Comparison of ENCODE assay signal across 10 mouse cellular contexts in the genomic region with DNA sequence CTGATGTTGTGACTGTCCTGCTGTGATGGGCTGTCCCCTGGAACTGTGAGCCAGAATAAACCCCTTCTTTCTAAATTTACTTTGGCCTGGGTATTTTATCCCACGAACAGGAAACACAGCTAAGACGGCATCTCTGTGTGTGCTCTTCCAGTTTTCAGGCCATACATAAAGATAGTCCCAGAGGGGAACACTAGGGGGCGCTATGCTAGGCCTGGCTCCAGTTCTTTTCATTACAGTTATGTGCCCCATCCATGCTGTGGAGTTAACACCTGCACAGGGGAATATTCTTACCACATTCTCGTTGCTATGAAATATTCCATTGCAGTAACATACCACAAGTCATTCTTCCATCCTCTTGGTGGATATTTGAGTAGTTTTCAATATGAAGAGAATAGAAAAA.
DNase-seq lines count a peak whose midpoint lies in the region; TF ChIP-seq lines count a peak whose summit lies in the region.
"Had no signal": no experiment of that assay in that cellular context is flagged by ENCODE, and none has a peak within 500 bp of the region (broad histone marks: within the 10 kb centered on the region; RNA-seq: fewer than 3 reads in every experiment).

No protein-coding gene starts in this region.

- no peaks in the 10 kb centered on the region for H3K27me3 ChIP-seq in E14TG2a.4 (ENCODE audit: insufficient read depth, low read length)
- H3K27me3 ChIP-seq: forebrain, embryonic 12.5 days had no signal

- peak; percentile 35 for TF ChIP-seq CTCF in left cerebral cortex, adult 2 months (IDR thresholded peaks at IDR 0.05)
- peak; percentile 70 for TF ChIP-seq CTCF in E14TG2a.4 (conservative IDR thresholded peaks at IDR 0.05; ENCODE audit: low read length)

- DNase-seq in left cerebral cortex, adult 2 months (ENCODE audit: extremely low spot score in 1 of 2, low spot score in 2 of 2): no peak
- DNase-seq in left cerebral cortex, postnatal 10 days (ENCODE audit: extremely low spot score in 1 of 2, low spot score in 2 of 2): no peak
- DNase-seq in A20 (ENCODE audit: low read depth, low spot score): peak; percentile 44
- peak; percentile 20 for DNase-seq in c-Kit-positive CD71-positive TER-119-positive erythroid progenitor cells, embryonic 14.5 days (ENCODE audit: low spot score)
- DNase-seq in ovary, postnatal 10 days (ENCODE audit: low spot score): no peak
- DNase-seq in right cerebral cortex, postnatal 36 days (ENCODE audit: low spot score in 2 of 2): no peak
- DNase-seq: kidney, postnatal 10 days had no signal

- no peak overlapping the region for H3K27ac ChIP-seq in left cerebral cortex, adult 2 months
- H3K27ac ChIP-seq: embryonic facial prominence, embryonic 10.5 days; forebrain, embryonic 12.5 days had no signal

- no peaks in the 10 kb centered on the region for H3K9me3 ChIP-seq in E14TG2a.4 (ENCODE audit: low read length)
- H3K9me3 ChIP-seq: embryonic facial prominence, embryonic 10.5 days; forebrain, embryonic 12.5 days had no signal

- H3K4me3 ChIP-seq in left cerebral cortex, adult 2 months: no peak overlapping the region
- H3K4me3 ChIP-seq in E14TG2a.4 (replicated peaks; ENCODE audit: low read length): no peak overlapping the region
- H3K4me3 ChIP-seq: embryonic facial prominence, embryonic 10.5 days; forebrain, embryonic 12.5 days had no signal

- peaks cover 8% of the 10 kb centered on the region for H3K4me1 ChIP-seq in E14TG2a.4 (replicated peaks; ENCODE audit: low read depth, low read length)
- H3K4me1 ChIP-seq: embryonic facial prominence, embryonic 10.5 days; forebrain, embryonic 12.5 days had no signal

- no peaks in the 10 kb centered on the region for H3K36me3 ChIP-seq in E14TG2a.4 (ENCODE audit: insufficient read depth, low read length)
- H3K36me3 ChIP-seq: embryonic facial prominence, embryonic 10.5 days; forebrain, embryonic 12.5 days had no signal

- intact Hi-C loops in left cerebral cortex, adult 2 months (cut with DNase I): no loop called here
- intact Hi-C loops in left cerebral cortex, postnatal 10 days (cut with DNase I): no loop called here

Comparison
In these comparisons a context has a peak if more than half of its experiments do, and no peak if none do; other contexts are left out.
1. DNase-seq: peak in A20 (single experiment) and c-Kit-positive CD71-positive TER-119-positive erythroid progenitor cells, embryonic 14.5 days (single experiment); none in left cerebral cortex, adult 2 months (0 of 2), left cerebral cortex, postnatal 10 days (0 of 2), ovary, postnatal 10 days (single experiment) and right cerebral cortex, postnatal 36 days (0 of 2).